Mouse (Mus musculus): ENCODE data around the gene Kat2b.
"Not testable (repeated sequence)": the region's sequence is repeated elsewhere in the genome, so short reads cannot be mapped to it uniquely, and the experiment has no call there.

Gene Kat2b

DNA sequence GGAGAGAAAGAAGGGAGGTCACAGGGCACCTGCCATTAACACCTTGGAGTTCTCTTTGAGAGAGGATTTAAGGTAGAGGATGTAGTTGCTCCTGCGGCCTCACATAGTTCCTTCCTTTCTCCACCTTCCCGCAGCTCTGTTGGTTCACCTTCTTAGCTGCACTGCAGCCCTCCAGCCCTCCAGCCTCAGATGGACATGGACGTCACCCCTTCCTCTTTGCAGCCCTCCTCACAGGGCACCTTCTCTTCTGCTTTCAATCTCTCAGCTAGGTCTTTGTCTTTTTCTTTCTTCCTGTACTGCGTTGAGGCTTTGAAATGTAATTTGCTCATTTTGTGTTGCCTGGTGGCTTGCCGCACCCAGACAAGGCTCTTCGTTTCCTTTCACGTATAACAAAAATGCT lies 36.6 kb downstream of the Kat2b start:
- not testable (repeated sequence) for DNase-seq

DNA sequence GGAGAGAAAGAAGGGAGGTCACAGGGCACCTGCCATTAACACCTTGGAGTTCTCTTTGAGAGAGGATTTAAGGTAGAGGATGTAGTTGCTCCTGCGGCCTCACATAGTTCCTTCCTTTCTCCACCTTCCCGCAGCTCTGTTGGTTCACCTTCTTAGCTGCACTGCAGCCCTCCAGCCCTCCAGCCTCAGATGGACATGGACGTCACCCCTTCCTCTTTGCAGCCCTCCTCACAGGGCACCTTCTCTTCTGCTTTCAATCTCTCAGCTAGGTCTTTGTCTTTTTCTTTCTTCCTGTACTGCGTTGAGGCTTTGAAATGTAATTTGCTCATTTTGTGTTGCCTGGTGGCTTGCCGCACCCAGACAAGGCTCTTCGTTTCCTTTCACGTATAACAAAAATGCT lies 39.4 kb downstream of the Kat2b start:
- DNase-seq = not testable (repeated sequence)

DNA sequence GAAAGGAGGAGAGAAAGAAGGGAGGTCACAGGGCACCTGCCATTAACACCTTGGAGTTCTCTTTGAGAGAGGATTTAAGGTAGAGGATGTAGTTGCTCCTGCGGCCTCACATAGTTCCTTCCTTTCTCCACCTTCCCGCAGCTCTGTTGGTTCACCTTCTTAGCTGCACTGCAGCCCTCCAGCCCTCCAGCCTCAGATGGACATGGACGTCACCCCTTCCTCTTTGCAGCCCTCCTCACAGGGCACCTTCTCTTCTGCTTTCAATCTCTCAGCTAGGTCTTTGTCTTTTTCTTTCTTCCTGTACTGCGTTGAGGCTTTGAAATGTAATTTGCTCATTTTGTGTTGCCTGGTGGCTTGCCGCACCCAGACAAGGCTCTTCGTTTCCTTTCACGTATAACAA lies 42.3 kb downstream of the Kat2b start:
- DNase-seq = not testable (repeated sequence)

DNA sequence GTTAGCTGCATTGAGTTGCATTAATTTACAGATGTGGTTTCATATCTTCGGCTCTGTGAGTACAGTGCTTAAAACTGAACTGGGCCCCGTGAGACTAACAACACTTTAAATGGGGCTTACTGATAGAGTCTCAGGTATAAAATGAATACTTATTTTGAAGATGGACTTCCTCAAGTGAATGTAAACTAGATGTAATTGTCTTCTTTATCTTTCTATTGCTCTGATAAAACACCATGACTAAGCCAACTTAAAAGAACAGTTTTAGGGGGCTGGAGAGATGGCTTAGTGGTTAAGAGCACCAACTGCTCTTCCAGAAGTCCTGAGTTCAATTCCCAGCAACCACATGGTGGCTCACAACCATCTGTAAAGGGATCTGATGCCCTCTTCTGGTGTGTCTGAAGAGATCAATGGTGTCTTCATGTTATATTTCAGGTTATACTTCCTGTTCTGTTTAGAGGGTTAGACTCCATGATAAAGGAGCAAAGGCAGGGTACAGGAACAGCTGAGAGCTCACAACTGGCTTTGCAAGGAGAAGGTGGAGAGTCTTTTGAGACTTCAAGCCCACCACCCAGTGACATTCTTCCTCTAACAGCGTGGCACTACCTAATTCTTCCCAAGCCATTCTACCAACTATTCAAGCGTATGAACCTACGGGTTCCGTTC lies 50.8 kb downstream of the Kat2b start:
- DNase-seq = no peak

DNA sequence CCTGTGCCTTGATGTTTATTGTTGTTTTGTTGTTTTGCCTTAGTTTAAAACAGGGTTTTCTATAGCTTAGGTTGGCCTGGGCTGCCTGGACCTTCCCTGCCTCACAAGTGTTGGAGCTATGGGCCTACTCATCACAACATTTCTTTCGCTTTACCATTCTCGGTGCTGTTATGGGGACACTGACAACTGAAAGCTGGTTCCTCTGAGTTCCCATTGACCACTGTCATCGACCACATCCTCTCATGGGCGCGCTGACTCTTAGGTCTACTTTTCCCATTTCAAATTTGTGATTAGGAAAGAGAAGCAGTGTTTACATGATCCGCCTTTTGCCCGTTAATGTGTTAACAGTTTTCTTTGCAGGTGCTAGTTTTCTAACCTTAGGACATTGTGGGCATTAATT lies 51.7 kb downstream of the Kat2b start:
- DNase-seq = no peak

DNA sequence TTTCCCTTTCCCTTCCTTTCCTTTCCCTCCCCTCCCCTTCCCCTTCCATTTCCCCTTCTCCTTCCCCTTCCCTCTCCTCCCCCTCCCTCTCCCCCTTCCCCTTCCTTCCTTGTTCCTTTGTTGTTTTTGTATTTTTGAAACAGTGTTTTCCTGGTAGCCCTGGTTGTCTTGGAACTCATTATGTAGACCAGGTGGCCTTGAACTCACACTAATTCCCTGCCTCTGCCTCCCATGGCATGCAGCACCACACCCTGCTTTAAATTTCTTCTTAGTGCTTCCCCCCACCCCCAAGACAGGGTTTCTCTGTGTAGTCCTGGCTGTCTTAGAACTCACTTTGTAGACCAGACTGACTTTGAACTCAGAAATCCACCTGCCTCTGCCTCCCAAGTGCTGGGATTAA lies 52.7 kb downstream of the Kat2b start:
- no peak for DNase-seq

DNA sequence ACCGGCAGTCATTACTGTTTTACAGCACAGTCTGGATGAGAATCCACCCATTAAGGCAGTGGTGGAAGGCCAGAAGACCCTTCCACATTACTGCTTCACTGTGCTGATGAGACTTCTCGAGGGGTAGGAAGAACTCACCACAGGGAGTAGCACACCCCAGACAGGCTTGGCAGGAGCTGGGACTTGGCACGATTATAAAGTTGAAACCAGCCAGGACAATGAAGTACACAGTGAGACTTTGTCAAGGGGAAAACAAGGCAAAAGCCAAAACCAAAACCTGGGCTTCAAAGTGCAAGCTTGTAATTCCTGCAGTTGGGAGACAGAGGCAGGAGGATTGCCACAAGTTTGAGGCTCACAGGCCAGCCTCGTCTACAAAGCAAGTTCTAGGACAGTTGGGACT lies 54.0 kb downstream of the Kat2b start:
- DNase-seq = no peak

DNA sequence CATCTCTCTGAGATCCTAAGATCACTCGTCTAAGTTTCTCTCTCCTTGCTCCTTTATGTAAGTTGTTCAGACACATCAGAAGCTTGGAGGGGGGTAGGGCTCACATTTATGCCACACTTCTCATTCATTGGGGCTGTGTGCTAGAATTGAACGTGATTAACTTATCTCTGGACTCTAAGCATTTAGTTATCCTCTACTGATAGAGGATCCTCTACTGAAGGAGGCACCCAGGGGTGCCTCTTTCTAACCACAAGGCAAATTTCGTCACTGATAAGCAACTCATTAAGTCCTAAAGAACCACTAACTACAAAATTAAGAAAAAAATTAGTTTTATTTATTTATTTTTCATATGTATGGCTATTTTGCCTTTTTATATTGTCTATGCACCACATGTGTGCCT lies 55.5 kb downstream of the Kat2b start:
- DNase-seq = no peak

DNA sequence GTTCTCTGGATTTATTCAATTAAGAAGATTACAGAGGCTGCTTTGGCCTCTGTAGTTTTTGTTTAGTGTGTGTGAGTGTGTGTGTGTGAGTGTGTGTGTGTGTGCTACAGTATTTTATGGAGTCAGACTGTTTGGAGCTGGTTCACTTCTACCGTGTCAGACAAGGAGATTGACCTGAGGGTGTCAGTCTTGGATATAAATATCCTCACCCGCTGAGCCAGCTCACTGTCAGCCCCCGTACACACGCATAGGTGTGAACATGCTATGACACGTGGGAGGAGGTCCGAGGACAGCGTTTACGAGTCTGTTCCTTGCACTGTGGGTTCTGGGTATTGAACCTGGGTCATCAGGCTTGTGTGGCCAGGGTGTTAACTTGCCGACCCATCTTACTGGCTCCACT lies 57.1 kb downstream of the Kat2b start:
- no peak for DNase-seq

DNA sequence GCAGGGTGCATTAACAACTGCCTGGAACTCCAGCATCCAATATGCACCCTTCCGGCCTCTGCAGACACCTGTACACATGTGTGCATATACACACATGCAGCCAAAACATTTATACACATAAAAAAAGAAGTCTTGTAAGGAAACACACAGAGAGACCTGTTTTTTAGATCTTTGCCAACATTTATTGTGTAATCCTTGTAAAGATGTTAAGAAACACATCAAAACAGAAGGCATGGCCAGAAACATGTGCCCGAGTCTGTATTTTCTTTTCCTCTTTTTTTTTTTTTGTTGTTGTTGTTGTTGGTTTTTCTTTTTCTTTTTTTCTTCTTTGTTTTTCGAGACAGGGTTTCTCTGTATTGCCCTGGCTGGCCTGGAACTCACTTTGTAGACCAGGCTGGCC lies 59.5 kb downstream of the Kat2b start:
- no peak for DNase-seq

DNA sequence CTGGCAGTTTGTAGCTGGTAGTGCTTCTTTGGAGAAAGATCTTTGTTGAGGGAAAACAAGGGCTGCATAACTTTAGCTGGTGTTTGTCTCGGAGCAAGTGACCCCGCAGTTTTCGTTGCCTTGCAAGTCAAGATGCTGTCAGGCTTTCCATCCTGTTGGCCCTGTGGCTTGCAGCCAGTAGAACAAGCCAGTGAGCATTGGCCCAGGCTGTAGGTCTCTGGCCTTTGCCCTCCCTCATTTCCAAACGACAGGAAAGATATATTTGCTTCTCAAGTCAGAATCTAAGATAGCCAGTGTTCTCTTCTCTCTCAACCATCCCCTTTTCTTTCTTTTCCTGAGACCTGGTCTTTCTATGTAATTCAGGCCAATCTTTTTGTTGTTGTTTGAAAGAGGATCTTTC lies 60.8 kb downstream of the Kat2b start:
- DNase-seq = no peak

DNA sequence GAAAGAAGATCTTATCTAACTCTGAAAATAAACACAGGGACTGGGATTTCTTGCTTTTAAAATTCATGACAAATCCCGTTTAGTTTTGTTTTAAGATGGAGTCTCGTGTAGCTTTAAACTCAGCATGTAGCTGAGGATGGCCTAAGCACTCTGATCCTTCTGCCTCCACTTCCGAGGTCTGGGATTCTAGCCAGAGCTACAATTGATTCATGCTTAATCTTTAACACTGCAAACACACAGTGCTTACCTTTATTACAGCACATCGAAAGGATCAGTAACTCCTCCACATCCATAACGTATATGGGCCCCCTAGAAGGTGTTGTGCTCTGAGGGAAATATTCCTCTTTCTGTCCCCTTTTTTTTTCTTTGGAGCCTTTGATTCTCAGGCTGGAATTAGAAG lies 61.5 kb downstream of the Kat2b start:
- DNase-seq = no peak

DNA sequence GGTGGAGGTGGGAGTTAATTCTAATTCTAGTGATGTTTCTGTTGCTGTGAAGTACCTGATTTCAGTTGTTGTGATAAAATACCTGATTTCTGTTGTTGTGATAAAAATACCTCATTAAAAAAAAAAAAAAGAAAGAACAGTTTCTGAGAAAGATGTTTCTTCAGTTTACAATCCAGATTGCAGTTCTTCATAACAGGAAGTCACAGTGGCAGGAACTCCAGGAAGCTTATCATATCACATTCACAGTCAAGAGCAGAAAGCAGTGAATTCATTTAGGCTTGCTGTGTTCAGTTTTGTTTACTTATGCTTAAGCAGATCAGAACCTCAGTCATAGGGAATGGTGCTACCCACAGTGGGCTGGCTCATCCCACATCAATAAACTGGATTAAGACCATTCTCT lies 64.7 kb downstream of the Kat2b start:
- no peak for DNase-seq

DNA sequence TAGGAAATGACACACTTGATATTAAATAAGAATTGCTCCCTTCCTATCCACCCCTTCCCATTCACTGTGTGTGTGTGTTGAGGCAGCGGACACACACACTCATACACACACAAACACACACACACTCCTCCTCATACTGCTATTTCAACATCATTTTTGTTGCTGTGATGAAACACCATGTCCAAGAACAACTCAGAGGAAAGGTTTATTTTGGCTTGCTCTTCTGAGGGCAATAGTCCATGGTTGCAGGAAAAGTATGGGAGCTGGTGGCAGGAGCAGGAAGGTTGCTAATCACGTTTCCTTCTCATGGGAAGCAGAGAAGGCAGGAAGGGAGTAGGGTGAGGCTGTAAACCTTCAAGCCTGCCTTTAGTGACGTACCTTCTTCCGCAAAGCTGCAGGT lies 76.7 kb downstream of the Kat2b start:
- no peak for DNase-seq

DNA sequence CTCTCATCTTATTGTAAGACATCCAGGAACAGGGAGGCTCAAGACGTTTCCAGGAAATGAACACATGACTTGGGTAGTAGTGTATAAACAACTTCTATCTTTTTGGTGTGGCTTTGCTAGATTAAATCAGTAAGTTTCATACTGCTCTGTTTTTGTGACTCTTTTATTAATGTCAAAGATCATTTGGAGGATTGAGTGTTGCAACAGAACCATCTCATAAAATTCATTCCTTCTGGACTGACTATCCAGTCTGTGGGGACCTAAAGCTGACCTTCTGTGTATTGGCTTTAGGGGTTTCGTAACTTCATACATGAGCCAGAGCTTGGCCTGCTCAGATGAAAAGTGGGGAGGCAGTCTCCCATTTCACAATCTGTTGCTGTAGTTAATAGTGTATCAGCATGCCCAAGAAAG lies 83.6 kb downstream of the Kat2b start:
- no peak for DNase-seq

DNA sequence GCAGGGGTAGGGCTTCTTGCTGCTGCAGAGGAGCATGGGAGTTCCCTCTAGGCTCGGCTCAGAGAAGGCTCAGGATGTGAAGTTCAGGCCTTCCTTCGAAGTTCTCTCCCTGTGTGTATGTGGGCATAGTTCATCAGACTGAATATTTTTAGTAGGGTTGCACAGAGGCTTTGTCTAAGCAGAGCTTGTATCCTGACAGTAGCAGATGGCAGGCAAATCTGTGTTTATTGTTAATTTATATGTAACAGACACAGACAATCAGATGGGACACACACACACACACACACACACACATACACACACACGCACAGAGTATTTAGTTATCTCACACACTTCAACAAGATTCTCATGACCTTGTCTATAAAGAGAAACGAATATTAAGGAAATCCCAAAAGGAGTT lies 87.9 kb downstream of the Kat2b start:
- DNase-seq = no peak

DNA sequence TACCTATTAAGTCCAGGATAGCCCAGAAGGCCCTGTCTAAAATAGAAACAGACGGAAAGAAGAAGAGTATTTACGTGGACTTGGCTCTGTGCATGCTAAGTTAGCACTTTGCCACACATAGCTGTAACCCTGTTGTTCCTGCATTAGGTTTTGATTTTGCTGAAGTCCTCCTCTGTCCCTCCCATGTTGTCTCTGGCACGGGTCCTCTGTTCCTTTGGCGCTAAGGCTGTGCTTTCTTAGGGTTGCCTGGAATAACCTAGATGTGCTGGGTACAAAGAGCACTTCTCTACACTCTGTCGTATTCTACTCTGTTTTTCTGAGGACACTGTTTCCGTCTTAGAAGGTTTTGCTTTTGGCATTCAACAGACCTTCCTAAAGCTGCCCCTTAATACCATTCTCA lies 88.4 kb downstream of the Kat2b start:
- DNase-seq = no peak

DNA sequence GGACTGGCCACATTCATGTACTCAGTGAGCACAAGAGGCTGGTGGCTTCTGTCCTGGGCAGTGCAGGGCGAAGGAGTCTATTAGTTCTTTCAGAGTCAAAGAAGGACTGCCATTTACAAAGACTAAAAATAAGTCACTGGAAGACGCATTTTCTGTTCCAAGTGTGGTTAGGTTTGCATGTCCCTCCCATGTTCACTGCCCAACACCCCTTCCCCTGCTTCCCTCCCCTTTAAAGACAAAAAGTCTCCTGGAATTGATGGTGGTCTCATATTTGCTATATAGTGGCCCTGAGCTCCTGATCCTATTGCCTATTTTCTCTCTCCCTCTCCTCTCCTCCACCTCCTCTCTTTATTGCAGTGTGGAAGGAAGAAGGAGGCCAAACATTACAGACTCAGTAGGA lies 89.3 kb downstream of the Kat2b start:
- DNase-seq = no peak

DNA sequence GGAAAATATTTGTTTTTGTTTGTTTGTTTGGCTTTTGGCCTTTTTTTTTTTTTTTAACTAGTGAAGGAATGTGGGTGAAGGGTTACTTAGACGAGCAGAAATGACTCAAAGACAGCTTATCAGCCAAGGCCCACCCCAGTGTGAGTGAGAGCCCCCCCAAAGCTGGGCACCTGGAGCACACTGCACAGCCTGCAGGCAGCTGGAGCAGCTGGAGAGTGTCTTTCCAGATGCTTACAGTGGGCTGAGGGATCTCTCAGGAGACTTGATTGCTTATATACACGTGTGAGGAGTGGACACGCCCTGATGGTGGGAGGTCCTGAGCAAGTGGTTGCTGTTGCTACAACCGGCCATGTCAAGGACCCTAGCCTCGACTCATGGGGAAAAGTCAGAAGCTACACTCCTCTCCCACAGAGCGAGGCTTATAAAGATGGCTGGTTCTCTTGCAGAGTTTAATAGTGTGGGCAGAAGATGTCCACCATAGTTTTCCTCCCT lies 89.8 kb downstream of the Kat2b start:
- no peak for DNase-seq

DNA sequence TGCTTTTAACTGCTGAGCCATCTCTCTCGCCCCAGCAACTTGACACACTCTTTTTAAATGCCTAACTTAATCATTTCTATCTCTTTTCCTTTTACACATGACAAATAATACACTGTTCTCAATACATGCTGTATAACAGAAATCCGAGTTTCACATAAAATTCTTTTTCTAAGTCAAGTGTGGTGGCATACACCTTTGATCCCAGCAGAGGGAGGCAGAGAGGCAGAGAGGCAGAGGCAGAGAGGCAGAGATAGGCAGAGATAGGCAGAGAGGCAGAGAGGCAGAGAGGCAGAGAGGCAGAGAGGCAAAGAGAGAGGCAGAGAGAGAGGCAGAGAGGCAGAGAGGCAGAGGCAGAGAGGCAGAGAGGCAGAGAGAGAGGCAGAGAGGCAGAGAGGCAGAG lies 90.7 kb downstream of the Kat2b start:
- DNase-seq = peak; percentile 34

DNA sequence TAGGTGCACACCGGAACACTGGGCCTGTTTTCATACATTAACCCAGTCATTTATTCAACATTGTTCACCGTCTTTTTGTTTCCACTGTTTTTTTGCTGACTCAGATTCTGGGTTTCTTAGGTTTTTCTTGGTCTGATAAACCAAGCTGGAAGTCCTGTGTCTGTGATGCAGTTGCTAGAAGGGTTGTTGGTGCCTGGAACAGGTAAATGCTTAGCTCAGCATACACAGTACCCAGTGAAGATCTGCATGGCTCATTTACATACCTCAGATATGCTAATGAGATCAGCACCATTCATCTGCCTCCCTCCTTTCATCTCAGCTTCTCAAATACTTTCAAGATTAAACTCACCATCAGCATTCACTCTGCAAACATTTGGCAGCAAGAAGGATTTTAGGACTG lies 92.0 kb downstream of the Kat2b start:
- DNase-seq = no peak

DNA sequence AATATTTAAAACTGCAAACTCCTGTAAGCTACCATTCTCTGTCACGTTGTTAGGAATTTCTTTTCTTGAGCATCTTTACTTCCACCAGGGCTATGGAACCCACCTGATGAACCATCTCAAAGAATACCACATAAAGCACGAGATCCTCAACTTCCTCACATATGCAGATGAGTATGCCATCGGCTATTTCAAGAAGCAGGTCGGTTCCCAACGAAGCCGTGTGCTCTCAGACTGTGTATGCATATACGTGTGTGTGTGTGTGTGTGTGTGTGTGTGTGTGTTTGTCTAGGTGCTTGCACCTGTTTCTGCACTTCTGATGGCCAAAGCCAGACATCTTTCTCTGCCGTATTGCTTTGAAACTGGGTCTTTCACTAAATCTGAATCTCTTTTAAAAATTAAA lies 92.6 kb downstream of the Kat2b start:
- DNase-seq = no peak

DNA sequence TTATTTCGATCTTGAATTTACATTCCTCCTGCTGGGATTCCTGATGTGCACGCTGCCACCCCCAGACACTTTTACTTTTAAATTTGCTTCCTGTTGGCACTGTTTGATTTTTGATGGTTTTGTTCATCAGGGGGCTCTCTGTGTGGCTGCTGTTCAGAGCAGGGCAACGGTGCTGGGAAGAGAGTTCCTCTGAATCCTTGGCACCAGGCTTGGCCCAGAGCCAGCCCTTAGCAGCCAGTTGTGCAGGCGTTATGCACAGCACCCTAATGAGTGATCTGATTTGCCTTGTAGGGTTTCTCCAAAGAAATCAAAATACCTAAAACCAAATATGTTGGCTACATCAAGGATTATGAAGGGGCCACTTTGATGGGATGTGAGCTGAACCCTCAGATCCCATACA lies 93.1 kb downstream of the Kat2b start:
- no peak for DNase-seq

DNA sequence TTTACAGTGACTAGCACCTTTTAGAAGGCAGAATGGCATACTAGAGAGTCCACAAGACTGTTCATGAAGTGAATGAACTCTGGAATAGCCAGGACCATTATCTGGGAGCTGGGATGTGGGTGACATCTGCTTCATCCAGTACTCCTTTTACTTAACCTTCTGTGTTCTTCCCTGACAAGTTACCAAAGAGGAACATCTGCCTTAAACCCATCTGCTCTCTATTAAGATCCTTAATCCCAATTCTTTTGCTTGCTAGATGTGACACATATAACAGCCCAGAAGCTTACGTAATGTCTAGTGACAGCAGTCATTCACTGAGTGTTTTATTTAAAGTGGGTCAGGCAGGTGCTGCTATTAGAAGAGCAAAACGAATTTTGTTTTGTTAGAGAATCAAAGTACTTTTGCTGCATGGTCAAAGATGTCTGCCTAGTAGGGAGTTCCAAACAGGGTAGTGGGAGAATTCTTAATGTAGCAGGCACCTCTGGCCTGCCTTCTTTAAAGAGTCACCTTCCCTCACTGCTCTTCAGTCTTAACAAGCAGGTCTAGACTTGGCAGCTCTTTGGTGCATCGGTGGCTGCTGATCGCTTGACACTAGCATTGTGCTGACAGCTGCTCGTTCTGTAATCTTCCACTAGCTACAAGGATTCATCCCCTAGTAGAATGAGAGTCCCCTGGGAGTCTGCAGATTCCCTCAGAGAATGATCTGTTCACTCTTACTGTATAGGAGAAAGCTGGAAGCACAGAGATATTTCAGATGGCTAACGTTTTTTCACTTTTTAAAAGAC lies 94.6 kb downstream of the Kat2b start:
- DNase-seq = no peak

DNA sequence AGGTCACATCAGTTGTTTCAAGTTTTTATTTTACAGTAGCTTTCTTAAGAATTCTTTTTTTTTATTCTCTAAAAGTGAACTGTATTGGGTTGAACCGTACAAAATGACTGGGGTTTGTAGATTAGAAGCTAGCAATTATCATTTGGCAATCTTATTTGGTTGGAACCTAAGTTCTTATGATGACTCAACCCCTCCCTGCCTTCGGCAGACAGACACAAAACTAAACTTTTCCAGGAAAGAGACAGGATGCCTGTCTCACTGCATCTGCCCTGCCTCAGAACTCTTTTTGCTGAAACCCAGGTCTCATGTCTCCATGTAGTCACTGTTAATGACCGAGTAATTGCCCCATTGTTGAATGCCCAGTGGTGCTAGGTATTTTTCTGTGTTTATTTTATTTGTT lies 97.6 kb downstream of the Kat2b start:
- no peak for DNase-seq

Measured in thymus, postnatal 14 days (tissue).